Mouse (Mus musculus) limb, embryonic 13.5 days (tissue): ENCODE measurements around the gene Med16. TPM values are rescaled to one million over a fixed set of nuclear protein-coding genes. Genes with fewer than 3 reads are reported as not detected.

ENCODE experiments used
- ATAC-seq: fragments of 200-750 bp; cut with Nextera tagmentation; 2 replicates; pipeline ENCODE4 v1.8.0; 2017; ENCODE audit warnings: low read depth, moderate number of reproducible peaks, moderate TSS enrichment; ENCODE audit not compliant: low FRiP score
- H3K27ac ChIP-seq: fragments of 300-500 bp; sonication (generic); 2 replicates; pipeline ENCODE4 v1.5.1; 2015; ENCODE audit warnings: inconsistent platforms, mild to moderate bottlenecking, moderate library complexity
- H3K27me3 ChIP-seq: fragments of 300-500 bp; sonication (generic); 2 replicates; pipeline ENCODE4 v1.6.1; 2015; ENCODE audit warnings: mild to moderate bottlenecking, inconsistent platforms
- H3K36me3 ChIP-seq: fragments of 300-500 bp; sonication (generic); 2 replicates; pipeline ENCODE4 v1.6.1; 2015; ENCODE audit warnings: inconsistent platforms, mild to moderate bottlenecking, moderate library complexity
- H3K4me1 ChIP-seq: fragments of 300-500 bp; sonication (generic); 2 replicates; pipeline ENCODE4 v1.6.1; 2015; ENCODE audit warnings: inconsistent platforms
- H3K4me2 ChIP-seq: fragments of 300-500 bp; sonication (generic); replicated peaks from 2 replicates; pipeline ENCODE4 v1.6.1; 2015; ENCODE audit warnings: inconsistent platforms, mild to moderate bottlenecking, moderate library complexity
- H3K4me3 ChIP-seq: fragments of 300-500 bp; sonication (generic); 2 replicates; pipeline ENCODE4 v1.5.1; 2015; ENCODE audit warnings: moderate library complexity, mild to moderate bottlenecking, inconsistent platforms
- H3K9ac ChIP-seq: fragments of 300-500 bp; sonication (generic); 2 replicates; pipeline ENCODE4 v1.6.1; 2015; ENCODE audit warnings: mild to moderate bottlenecking, inconsistent platforms
- H3K9me3 ChIP-seq: fragments of 300-500 bp; sonication (generic); 2 replicates; pipeline ENCODE4 v1.6.1; 2016; ENCODE audit warnings: inconsistent platforms
- WGBS: fragments of 180-500 bp; shearing (Covaris S2); methylation state at CpG from one replicate; pipeline ENCODE4 v1.1.7; 2015; 5-methylcytosine and 5-hydroxymethylcytosine counted together
- polyA plus RNA-seq: library from polyadenylated mRNA; unstranded; fragments of >200 nt; fragmentation: Nextera tagmentation; extraction: Ambion mirVana; gene quantifications from 2 replicates; pipeline ENCODE4 v1.2.1, GENCODE M21; 2015

Med16 gene
- polyA plus RNA-seq, 1 experiment from 2014 or later = 44.9 TPM

- H3K4me1 ChIP-seq = peaks cover 22% of the 10 kb centered on the region
- H3K4me3 ChIP-seq = peak overlapping the region; percentile 79
- 2% methylated on average over 26 of the region's 26 CpGs for WGBS
- peak overlapping the region; percentile 86 for H3K27ac ChIP-seq
- H3K27me3 ChIP-seq = no peaks in the 10 kb centered on the region
- peak overlapping the region; percentile 76 for H3K4me2 ChIP-seq
- H3K9me3 ChIP-seq = no peaks in the 10 kb centered on the region
- ATAC-seq = no peak; the same call in 1 of the 2 replicates
- H3K36me3 ChIP-seq = peaks cover 28% of the 10 kb centered on the region
- H3K9ac ChIP-seq = peak overlapping the region; percentile 94
Measured at GRCm38 (mm10) chr10:79873715-79874289, 34.9 kb downstream of the Med16 start.

- Histone ChIP-seq H3K4me1 (peaks cover 22% of the 10 kb centered on the region), H3K4me2 (peak overlapping the region; percentile 76), H3K4me3 (peak overlapping the region; percentile 79), H3K36me3 (peaks cover 30% of the 10 kb centered on the region), H3K9me3 (no peaks in the 10 kb centered on the region), H3K9ac (peak overlapping the region; percentile 94), H3K27ac (peak overlapping the region; percentile 86), H3K27me3 (no peaks in the 10 kb centered on the region)
- 6% methylated on average over 6 of the region's 6 CpGs for WGBS
- ATAC-seq = no peak
Measured at GRCm38 (mm10) chr10:79873313-79873712, 35.4 kb downstream of the Med16 start.

- Histone ChIP-seq H3K4me1 (peaks cover 22% of the 10 kb centered on the region), H3K9me3 (no peaks in the 10 kb centered on the region), H3K36me3 (peaks cover 32% of the 10 kb centered on the region), H3K27me3 (no peaks in the 10 kb centered on the region), H3K4me3 (peak overlapping the region; percentile 79), H3K27ac (peak overlapping the region; percentile 86; the same call in 1 of the 2 replicates), H3K4me2 (peak overlapping the region; percentile 76), H3K9ac (peak overlapping the region; percentile 94)
- no peak for ATAC-seq
- 34% methylated on average over 3 of the region's 3 CpGs for WGBS
Measured at GRCm38 (mm10) chr10:79872862-79873261, 35.9 kb downstream of the Med16 start.

GRCm38 (mm10) chr10:79871845-79872244 lies 36.9 kb downstream of the Med16 start:
- H3K4me3 ChIP-seq = no peak overlapping the region
- no peaks in the 10 kb centered on the region for H3K9me3 ChIP-seq
- H3K27ac ChIP-seq = no peak overlapping the region
- WGBS = 93% methylated on average over 8 of the region's 8 CpGs
- no peak for ATAC-seq
- peaks cover 22% of the 10 kb centered on the region for H3K4me1 ChIP-seq
- no peak overlapping the region for H3K4me2 ChIP-seq
- no peaks in the 10 kb centered on the region for H3K27me3 ChIP-seq
- H3K36me3 ChIP-seq = peaks cover 40% of the 10 kb centered on the region
- no peak overlapping the region for H3K9ac ChIP-seq

GRCm38 (mm10) chr10:79866601-79867000 lies 42.1 kb downstream of the Med16 start:
- H3K4me3 ChIP-seq = no peak overlapping the region
- H3K27me3 ChIP-seq = no peaks in the 10 kb centered on the region
- peaks cover 87% of the 10 kb centered on the region for H3K36me3 ChIP-seq
- H3K27ac ChIP-seq = no peak overlapping the region
- no peaks in the 10 kb centered on the region for H3K9me3 ChIP-seq
- 62% methylated on average over 11 of the region's 11 CpGs for WGBS
- peaks cover 5% of the 10 kb centered on the region for H3K4me1 ChIP-seq
- H3K4me2 ChIP-seq = no peak overlapping the region
- no peak for ATAC-seq
- no peak overlapping the region for H3K9ac ChIP-seq

- Histone ChIP-seq H3K9me3 (no peaks in the 10 kb centered on the region), H3K27ac (0 out of 2 replicates have a peak overlapping the region, but pooled peaks have one; percentile 28), H3K27me3 (no peaks in the 10 kb centered on the region), H3K4me3 (no peak overlapping the region), H3K4me1 (peaks cover 11% of the 10 kb centered on the region), H3K36me3 (peaks cover 87% of the 10 kb centered on the region), H3K4me2 (no peak overlapping the region), H3K9ac (no peak overlapping the region)
- WGBS = 75% methylated on average over 19 of the region's 19 CpGs
- no peak for ATAC-seq
Measured at GRCm38 (mm10) chr10:79865801-79866295, 42.9 kb downstream of the Med16 start.

GRCm38 (mm10) chr10:79865189-79865601 lies 43.5 kb downstream of the Med16 start:
- H3K9ac ChIP-seq = no peak overlapping the region
- peaks cover 16% of the 10 kb centered on the region for H3K4me1 ChIP-seq
- H3K36me3 ChIP-seq = peaks cover 90% of the 10 kb centered on the region
- 0 out of 2 replicates have a peak, but pooled peaks have one; percentile 21 for ATAC-seq
- H3K4me3 ChIP-seq = no peak overlapping the region
- H3K4me2 ChIP-seq = no peak overlapping the region
- WGBS = 64% methylated on average over 12 of the region's 12 CpGs
- no peaks in the 10 kb centered on the region for H3K27me3 ChIP-seq
- H3K9me3 ChIP-seq = no peaks in the 10 kb centered on the region
- H3K27ac ChIP-seq = 0 out of 2 replicates have a peak overlapping the region, but pooled peaks have one; percentile 45

- peaks cover 90% of the 10 kb centered on the region for H3K36me3 ChIP-seq
- H3K4me2 ChIP-seq = no peak overlapping the region
- no peaks in the 10 kb centered on the region for H3K27me3 ChIP-seq
- no peaks in the 10 kb centered on the region for H3K9me3 ChIP-seq
- H3K4me1 ChIP-seq = peaks cover 22% of the 10 kb centered on the region
- H3K9ac ChIP-seq = no peak overlapping the region
- H3K27ac ChIP-seq = 0 out of 2 replicates have a peak overlapping the region, but pooled peaks have one; percentile 45
- peak; percentile 34; the same call in 1 of the 2 replicates for ATAC-seq
- WGBS = 45% methylated on average over 10 of the region's 10 CpGs
- H3K4me3 ChIP-seq = no peak overlapping the region
Measured at GRCm38 (mm10) chr10:79864351-79865188, 44.2 kb downstream of the Med16 start.

- Histone ChIP-seq H3K9me3 (no peaks in the 10 kb centered on the region), H3K9ac (no peak overlapping the region), H3K4me2 (no peak overlapping the region), H3K4me1 (peaks cover 38% of the 10 kb centered on the region), H3K27me3 (no peaks in the 10 kb centered on the region), H3K4me3 (no peak overlapping the region), H3K36me3 (peaks cover 96% of the 10 kb centered on the region), H3K27ac (no peak overlapping the region)
- ATAC-seq = no peak
- WGBS = 73% methylated on average over 10 of the region's 10 CpGs
Measured at GRCm38 (mm10) chr10:79862925-79863324, 45.8 kb downstream of the Med16 start.

- 84% methylated on average over 23 of the region's 23 CpGs for WGBS
- no peak for ATAC-seq
- Histone ChIP-seq H3K9ac (no peak overlapping the region), H3K27ac (no peak overlapping the region; the same call in 1 of the 2 replicates), H3K9me3 (no peaks in the 10 kb centered on the region), H3K4me2 (no peak overlapping the region), H3K36me3 (peaks cover 99% of the 10 kb centered on the region), H3K4me1 (peaks cover 45% of the 10 kb centered on the region), H3K4me3 (no peak overlapping the region), H3K27me3 (no peaks in the 10 kb centered on the region)
Measured at GRCm38 (mm10) chr10:79862049-79862788, 46.5 kb downstream of the Med16 start.

GRCm38 (mm10) chr10:79861230-79862048 lies 47.3 kb downstream of the Med16 start:
- 73% methylated on average over 25 of the region's 25 CpGs for WGBS
- H3K27ac ChIP-seq = peak overlapping the region; percentile 22; the same call in 1 of the 2 replicates
- peaks cover 53% of the 10 kb centered on the region for H3K4me1 ChIP-seq
- H3K4me2 ChIP-seq = no peak overlapping the region
- H3K9ac ChIP-seq = 0 out of 2 replicates have a peak overlapping the region, but pooled peaks have one; percentile 13
- H3K9me3 ChIP-seq = no peaks in the 10 kb centered on the region
- H3K27me3 ChIP-seq = no peaks in the 10 kb centered on the region
- H3K36me3 ChIP-seq = peaks cover 99% of the 10 kb centered on the region
- ATAC-seq = no peak
- H3K4me3 ChIP-seq = no peak overlapping the region
